Mouse (Mus musculus) lung, adult 18-20 months (tissue): Measurements from ENCODE around the gene Cd63.

Source experiments
- DNase-seq, 2 experiments: peaks; one replicate each; pipeline ENCODE4 v3.0.0; 2022; ENCODE audit warnings: mixed read lengths in 2 of 2

Gene Cd63

DNA sequence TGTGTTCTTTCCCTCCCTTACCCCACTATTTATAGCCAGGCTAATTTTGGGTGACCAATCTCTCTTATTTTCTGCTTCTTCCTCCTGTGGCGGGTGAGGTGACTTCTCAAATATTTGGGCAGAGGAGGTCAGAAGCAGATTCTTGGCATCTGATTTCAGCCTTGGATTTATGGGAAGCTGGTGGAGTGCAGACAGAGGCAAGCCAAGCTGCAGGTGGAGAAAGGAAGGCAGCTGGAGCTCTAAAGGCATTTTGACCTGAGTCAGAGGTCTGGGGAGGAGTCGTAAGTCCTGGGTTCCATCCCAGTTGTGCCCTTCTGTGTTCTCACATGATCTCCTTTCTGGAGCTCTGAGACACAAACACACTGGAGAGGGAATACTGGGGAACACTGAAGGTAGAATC lies 30.7 kb downstream of the Cd63 start:
- peak in 1 of 2 experiments; percentile 38 for DNase-seq

DNA sequence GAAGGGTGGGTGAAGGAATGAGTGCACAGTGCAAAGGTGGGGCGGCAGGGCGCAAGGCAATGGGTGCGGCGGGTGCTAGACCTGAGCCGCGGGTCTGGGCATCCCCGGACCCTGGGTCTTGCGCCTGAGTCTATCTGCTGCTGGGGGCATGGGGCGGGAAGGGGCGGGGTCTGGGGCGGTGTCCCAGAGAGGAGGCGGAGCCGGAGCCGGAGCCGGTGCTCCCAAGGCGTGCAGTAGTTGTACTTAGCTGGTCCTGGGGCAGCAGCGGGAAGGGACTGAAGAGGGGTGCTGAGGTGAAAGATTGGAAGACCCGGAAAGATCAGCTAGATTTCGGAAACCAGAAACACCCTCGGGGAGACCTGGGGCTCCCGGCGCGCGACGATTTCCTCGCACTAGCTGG lies 32.8 kb downstream of the Cd63 start, which contains the start of gene Itga7:
Gene Itga7 (plus strand): TSS at position 245 of the 400 bp plus-strand sequence.
- peak; percentile 38 to 41 for DNase-seq

DNA sequence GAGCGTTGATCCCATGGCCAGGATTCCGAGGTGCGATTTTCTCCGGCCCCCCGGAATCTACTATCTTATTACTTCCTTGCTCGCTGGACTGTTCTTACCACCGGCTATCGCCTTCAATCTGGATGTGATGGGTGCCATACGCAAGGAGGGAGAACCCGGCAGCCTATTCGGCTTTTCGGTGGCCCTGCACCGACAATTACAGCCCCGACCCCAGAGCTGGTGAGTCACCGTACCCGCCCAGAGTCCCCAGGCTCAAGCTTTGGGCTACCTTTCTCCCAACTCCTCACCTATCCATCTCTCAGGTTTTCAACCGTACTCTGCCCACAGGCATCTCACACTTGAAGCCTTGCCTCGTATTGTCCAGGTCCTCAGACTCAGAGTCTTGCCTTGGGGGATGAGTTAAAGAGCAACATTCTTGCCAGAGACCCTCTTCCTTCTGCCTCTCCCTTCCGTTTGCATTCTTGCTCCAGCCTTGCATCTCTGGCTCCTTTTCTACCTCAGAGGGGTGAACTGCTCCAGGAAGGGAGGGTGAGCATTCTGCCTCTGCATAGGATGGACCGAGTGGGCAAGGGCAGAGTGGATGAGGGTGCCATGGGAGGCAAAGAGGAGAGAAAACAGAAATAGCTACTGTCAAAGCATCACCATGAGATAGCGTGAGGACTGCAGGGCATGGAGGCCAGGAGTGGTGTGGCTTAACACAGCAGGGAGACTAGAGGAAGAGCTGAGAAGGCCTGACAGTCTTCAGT lies 33.4 kb downstream of the Cd63 start:
- no peak for DNase-seq

DNA sequence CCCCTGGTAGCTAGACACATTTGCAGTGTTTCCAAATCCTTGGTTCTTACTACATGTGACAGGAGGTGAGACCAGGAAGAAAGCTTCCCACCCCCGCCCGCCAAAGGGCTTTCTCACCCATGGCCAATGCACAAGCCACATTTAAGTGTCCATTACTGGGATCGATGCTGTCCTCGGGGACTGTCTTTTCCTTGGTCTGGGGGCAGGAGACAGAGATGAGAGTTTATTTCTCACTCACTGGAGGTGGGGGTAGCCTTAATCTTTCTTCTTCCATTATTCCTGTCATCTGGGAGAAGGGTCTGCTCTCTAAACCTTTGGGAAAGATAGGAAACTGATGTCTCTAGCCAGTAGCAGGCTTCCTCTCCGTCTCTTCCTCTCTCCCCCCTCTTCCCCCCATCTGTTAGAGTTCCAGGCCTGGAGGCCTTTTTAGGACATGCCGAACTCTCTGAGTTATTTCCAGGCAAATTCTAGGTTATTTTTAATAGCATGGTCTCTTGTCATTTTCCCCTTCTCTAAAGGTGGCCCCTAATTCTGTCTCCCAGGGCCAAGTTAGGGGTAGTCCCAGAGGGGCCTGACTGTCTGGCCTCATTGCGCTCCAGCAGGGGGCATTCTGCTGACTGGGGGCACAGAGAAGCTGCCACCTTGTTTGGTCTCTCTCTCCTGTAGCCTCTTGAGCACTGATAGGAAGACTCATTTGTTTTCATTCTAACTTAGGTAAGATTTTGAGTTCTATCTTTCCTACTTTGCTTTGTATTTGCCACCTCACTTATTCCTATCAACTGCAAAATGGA lies 34.4 kb downstream of the Cd63 start:
- no peak for DNase-seq

DNA sequence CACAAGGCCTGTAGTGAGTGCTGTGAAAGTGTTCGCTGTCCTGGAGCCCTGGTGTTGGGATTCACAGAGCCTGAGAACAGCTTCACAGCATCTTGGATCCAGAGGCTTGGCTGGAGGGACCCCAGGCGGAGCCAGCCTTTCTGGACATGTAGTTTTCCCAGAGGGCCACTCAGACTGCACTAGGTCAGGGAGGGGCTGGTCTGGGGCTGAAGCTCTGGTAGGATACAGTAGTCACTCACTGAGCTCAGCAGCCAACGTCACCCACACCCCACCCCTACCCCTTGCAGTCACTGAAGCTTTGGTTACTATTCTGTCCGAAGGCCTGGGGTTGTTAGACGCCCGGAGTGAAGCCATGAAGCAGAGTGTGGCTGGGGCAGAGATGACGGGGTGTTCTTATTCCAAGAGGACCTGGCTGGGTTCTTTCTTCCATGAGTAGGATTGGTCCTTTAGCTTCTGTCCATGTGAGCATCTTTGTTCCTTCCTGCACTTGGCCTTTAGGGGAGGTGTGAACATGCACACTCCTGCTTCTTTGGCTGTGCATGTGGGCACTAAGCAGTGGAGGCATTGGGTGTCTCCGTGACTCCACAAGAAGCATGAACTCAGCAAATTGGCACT lies 35.1 kb downstream of the Cd63 start:
- DNase-seq: no peak

DNA sequence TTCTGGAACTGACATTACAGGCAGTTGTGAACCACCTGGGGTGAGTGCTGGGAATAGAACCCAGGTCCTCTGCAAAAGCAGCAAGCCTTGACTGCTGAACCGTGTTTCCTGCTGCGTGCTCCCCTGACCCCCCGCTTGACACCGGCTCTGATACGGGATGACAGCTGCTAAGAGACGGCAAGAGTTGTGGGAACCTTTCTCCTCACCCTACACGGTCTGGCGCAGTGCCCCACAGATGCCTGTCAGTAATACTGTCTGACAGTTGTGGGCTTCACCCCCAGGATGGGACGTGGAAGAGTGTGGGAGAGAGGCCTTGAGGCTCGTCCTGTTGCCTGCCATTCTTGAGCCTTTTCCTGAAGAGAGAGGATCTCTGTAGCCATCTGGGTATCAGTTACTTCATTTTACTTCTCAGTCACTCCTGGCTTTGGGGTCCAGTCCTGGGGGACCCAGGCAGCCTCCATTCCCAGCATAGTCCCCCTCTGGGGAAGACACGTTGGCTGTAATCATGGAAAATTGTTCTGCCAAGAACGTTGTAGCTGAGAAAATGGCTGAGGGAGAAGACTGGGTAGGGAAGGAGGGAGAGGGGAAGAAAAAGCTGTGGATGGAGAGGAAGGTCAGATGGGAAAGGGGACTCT lies 37.1 kb downstream of the Cd63 start:
- no peak for DNase-seq

DNA sequence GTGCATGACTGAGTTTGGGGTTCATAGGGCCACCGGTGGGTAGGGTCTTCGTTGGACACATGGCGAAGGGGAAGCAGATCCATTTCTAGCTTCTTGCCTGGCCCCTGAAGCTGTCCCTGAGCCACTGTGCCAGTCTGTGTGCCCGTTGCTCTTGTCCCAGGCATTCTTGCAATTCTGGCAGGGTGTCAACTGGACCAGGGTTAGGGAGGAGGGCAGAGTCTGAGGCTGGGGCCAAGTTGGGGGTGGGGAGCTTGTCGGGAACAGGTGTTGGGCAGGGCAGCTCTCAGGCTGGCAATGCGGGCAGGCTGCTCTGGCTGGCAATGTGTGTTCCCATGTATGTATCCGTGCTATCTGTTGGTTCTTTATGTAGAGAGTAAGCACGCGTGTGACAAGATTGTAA lies 37.7 kb downstream of the Cd63 start:
- peak; percentile 90 for DNase-seq

DNA sequence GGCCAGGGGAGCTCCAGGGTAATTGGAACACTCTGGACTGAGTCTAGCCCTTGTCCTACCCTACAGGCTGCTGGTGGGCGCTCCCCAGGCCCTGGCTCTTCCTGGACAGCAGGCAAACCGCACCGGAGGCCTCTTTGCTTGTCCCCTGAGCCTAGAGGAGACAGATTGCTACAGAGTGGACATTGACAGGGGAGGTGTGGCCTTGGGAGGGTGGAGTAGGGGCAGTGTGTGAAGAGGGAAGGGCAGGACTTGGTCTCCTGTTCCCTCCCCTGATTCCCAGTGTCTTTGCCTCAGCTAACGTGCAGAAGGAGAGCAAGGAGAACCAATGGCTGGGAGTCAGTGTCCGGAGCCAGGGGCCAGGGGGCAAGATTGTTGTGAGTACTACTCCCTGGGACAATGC lies 38.2 kb downstream of the Cd63 start:
- peak; percentile 48 to 52 for DNase-seq

DNA sequence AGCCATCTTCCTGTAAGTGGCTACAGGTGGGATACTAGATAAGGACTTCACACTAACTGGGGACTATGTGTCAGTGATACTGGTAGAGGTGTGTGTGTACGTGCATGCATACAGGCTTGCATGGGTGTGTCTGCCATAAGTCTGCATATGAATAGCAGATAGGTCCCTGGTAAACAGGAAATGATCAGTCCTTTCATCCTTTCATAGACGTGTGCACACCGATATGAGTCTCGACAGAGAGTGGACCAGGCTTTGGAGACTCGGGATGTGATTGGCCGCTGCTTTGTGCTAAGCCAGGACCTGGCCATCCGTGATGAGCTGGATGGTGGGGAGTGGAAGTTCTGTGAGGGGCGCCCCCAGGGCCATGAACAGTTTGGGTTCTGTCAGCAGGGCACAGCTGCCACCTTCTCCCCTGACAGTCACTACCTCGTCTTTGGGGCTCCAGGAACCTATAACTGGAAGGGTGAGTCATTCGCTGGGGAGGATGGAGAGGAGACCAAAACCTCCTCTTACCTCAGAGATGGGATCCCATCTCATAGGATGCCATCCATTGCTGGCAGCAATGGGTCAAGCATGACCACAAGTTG lies 39.8 kb downstream of the Cd63 start:
- DNase-seq: no peak

DNA sequence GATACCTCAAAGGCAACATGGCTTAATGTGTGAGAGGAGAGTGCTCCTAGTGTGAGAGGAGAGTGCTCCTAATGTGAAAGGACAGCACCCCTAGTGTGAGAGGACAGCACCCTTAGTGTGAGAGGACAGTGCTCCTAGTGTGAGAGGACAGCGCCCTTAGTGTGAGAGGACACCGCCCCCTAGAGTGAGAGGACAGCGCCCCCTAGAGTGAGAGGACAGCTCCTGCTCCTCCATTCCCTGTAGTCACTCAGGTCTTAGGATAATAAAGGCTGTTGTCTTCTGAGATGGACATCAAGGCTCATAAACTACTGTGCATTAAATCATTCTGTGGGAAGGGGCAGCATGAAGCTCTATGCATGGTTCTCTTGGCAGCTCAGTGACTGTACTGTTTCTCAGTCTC lies 44.9 kb downstream of the Cd63 start:
- DNase-seq: peak; percentile 60 to 64

DNA sequence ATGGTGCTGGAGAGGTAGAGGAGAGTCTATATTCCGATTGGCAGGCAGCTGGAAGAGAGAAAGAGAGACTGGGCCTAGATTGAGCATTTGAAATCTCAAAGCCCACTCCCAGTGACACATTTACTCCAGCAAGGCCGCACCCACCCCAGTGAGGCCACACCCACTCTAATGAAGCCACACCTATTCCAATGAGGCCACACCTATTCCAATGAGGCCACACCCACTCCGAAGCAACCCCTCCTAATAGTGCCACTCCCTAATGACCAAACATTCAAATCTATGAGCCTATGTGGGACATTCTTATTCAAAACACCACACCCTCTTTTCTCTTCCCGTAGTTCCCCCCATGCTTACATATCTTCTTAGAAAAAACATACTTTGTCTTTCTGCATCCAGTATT lies 46.7 kb downstream of the Cd63 start:
- no peak for DNase-seq

DNA sequence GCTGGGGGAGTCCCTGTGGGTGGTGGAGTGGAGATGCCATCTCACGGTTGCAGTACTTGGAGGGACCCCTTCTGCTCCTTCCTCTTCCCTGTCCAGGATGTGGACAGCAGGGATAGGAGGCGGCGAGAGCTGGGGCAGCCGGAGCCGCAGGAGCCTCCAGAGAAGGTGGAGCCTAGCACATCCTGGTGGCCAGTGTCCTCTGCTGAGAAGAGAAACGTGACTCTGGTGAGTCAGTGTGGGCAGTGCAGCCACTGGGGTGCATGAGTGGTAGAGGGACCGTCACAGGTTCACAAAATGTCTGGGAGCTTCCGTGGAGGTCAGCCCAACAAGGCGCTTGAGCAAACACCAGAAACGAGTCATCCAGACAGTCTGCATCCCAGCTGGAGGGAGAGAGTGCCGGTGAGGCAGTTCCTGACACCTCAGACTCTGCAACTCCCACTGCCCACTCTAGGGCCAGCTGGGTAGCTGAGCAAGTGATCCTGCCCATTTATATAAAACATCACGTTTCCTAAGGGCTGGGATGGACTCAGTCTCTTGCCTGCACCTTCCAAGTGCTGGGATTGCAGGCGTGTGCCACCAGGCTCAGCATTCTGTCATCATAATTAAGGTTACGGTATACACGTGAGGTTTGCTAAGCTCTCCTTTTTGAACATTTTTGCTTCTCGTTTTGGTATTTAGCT lies 49.6 kb downstream of the Cd63 start:
- no peak for DNase-seq

DNA sequence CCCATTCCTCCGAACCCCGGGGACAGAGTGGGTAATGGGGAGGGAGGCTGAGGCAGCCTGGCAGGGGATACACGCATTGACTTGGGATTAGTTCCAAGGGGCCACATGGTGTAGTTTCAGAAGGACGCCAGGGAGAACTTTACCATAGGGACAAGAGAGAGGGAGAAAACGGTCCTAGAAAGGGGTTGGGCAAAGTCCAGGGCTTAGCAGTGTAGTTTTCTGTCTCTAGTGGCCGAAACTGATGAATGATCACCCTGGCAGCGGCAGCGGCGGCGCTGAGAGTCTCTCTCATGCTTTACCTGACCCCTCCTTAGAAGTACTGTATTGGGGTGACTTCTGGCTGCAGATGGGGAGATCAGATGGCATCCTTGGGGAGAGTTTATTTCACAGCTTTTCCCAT lies 57.6 kb downstream of the Cd63 start:
- no peak for DNase-seq

DNA sequence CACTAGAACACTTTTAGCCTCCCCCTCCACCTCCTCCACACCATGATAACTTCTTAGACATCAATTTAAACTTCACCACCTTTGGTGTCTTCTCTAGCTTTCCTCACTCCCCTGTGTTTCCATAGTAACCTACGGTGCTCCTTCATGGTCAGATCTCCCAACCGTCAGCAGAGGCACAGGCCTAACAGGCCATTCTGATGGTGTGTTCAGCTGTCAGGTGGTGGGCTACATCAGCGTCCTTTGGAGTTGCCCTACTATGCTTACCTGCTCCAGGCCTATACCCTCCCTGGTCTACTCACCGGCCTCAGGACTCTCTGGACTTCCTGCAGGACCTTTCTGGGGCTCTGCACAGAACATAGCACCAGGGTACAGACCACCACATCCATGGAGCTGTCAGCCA lies 59.4 kb downstream of the Cd63 start:
- no peak for DNase-seq

DNA sequence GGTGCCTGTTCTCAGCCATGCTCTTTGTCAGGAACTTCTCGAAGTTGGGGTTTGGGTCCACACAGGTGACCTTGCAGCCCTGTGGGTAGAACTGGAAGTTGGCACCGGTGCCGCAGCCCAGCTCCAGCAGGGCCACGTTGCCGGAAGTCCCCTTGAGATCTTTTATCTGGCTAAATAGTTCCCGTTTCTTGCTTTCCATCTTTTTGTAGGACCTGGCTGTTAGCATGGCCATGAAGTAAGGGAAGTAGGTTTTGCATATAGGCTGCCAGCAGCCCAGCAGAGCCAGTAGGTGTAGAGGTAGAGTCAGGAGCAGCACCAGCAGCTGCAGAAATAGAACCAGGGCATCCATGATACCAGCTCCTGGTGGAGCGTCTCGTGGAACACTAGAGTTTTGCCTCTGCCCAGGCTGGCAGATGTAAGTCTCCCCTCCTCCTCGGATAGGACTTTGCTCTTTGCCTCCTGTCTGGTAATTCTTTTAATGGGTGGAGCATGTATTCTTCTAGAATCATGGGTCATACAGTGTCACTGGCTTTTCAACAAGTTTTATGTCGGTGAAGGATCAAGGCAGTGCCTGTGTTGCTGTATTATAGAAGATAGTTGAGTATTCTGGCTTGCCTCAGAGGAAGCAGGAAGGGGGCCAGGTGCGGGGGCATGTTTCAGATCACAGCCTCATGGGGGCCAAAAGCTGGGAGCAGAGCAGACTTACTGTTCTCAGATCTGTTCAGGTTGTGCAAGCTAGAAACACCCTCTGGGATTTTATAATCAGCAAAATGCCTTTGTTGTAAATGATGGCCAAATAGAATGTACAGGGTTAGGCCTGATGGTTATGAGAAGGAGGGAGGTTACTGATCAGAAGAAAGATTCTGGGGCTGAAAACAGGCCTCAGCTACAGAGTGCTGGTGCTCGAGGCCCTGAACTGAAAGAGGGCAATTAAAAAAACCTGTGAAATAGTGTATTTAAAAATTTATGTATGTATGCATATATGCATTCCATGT lies 60.1 kb downstream of the Cd63 start, which contains the start of gene Mettl7b:
Gene Mettl7b (minus strand): TSS at position 399 of the 995 bp plus-strand sequence.
- no peak for DNase-seq
